Mouse (Mus musculus) splenic B cell, adult 2 months (primary cell): ENCODE data around the gene Ppm1m.
A peak's percentile ranks its signal among the peaks of the same experiment; 100 is the strongest.
"Not testable (repeated sequence)": the region's sequence is repeated elsewhere in the genome, so short reads cannot be mapped to it uniquely, and the experiment has no call there.

Experiments used
- DNase-seq: peaks from one replicate; pipeline ENCODE4 v3.0.0-alpha.2; 2011; ENCODE audit warnings: low read depth, low spot score
- H3K27me3 ChIP-seq: 2 replicates; pipeline ENCODE4 v1.6.1; 2012; ENCODE audit warnings: mild to moderate bottlenecking, low read length, moderate library complexity, mixed read lengths; ENCODE audit not compliant: control insufficient read depth, poor library complexity, insufficient read depth, severe bottlenecking
- H3K36me3 ChIP-seq: 2 replicates; pipeline ENCODE4 v1.6.1; 2012; ENCODE audit warnings: mild to moderate bottlenecking, low read length, moderate library complexity, mixed read lengths; ENCODE audit not compliant: control insufficient read depth, poor library complexity, insufficient read depth, severe bottlenecking

Gene Ppm1m

DNA sequence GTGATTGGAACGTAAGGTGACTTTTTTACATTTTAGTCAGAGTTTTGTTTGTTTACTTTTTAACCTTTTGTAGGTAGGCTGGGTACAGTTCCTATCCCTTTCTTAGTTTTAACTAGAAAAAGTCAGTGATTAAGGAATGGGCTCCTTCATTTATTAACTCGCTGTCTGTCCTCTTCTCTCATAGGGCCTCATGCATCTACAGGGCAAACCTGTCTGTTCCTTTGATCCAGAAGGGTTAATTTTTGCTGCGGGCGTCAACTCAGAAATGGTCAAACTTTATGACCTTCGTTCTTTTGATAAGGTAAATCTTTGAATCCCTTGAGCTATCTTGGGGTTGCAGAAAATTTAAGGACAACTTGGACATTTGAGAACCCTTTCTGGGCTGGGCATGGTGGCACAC is 15.6 kb downstream of the Ppm1m start:
- Histone ChIP-seq H3K27me3 (no peaks in the 10 kb centered on the region), H3K36me3 (peaks cover 21% of the 10 kb centered on the region)
- no peak for DNase-seq

- Histone ChIP-seq H3K36me3 (peaks cover 22% of the 10 kb centered on the region), H3K27me3 (no peaks in the 10 kb centered on the region)
- no peak for DNase-seq
These were observed 17.4 kb downstream of the Ppm1m start for GRCm38 (mm10) chr9:106182146-106182545.

- Histone ChIP-seq H3K27me3 (no peaks in the 10 kb centered on the region), H3K36me3 (peaks cover 21% of the 10 kb centered on the region)
- DNase-seq: no peak
These were observed 19.6 kb downstream of the Ppm1m start for GRCm38 (mm10) chr9:106179964-106180363.

- H3K36me3 ChIP-seq: peaks cover 20% of the 10 kb centered on the region
- DNase-seq: no peak
- no peaks in the 10 kb centered on the region for H3K27me3 ChIP-seq
These were observed 20.1 kb downstream of the Ppm1m start for GRCm38 (mm10) chr9:106179454-106179853.

DNA sequence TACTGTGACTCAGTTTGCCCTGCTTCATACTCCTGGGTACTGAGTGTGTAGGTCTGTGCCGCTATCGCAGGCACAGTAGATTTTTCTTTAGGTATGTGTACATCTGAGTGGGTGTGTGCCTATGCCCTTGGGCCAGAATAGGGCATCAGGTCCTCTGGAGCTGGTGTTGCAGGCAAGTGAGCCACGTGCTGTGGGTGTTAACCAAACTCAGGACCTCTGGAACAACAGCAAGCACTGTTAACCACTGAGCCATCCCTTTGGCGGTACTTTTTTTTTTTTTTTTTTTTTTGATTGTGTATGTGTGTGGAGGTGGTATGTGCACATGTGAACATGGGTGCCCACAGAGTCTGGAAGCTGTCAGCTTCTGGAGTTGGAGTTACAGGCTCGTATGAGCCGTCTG is 21.7 kb downstream of the Ppm1m start:
- peaks cover 15% of the 10 kb centered on the region for H3K36me3 ChIP-seq
- H3K27me3 ChIP-seq: no peaks in the 10 kb centered on the region
- DNase-seq: no peak

DNA sequence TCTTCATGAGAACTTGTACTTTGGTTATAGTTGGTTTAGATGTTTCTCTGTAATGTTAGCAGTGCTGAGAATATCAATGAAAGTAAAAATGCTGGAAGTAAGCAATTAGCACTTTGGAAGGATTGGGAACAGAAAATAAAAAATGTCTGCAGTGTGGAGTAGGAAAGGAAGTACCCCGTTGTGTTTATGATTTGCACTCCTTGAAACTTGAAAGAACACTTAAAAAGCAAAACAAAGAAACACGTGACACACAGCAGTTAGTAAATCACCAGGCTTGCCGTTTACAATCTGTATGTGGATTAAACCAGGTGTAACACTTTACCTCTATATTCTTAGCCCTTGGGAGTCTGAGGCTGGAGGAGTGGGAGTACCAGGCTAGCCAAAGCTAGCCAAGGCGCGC is 22.8 kb downstream of the Ppm1m start:
- no peak for DNase-seq
- H3K36me3 ChIP-seq: peaks cover 13% of the 10 kb centered on the region
- no peaks in the 10 kb centered on the region for H3K27me3 ChIP-seq

DNA sequence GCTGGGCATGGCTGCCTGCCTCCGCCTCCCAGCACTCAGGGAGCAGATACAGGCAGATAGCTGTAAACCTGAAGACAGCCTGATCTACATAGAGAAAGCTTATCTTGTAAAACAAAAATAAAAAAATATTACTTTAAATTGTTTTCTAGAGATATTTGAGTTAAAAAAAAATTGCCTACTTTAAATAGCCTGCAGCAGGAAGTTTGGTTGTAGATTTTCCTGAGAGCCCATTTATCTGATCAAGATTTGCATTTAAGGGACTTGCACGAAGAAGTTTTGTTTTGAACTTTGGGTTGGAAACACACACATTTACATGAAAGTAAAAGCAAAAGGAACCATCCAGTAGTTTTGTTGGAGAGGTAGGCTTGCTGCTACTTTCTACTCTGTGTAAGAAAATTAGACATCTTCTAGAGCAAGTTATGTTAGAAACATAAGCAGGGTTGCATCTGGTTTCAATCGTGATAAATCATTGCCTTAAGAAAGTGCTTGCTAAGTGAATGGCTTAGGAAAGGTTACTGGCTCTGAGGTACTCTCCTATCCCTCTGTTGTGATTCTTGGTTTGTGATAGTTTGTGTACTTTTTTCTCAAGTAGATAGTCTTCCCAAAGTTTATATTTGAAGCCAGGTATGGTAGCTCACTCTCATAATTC is 23.9 kb downstream of the Ppm1m start:
- DNase-seq: no peak
- H3K27me3 ChIP-seq: no peaks in the 10 kb centered on the region
- peaks cover 7% of the 10 kb centered on the region; the same call in 1 of the 2 replicates for H3K36me3 ChIP-seq

GRCm38 (mm10) chr9:106173363-106173762 is 26.2 kb downstream of the Ppm1m start:
- no peak for DNase-seq
- H3K36me3 ChIP-seq: 0 out of 2 replicates have a peak, but pooled peaks cover 1% of the 10 kb centered on the region
- no peaks in the 10 kb centered on the region for H3K27me3 ChIP-seq

GRCm38 (mm10) chr9:106172527-106172926 is 27.0 kb downstream of the Ppm1m start:
- no peak for DNase-seq
- H3K27me3 ChIP-seq: no peaks in the 10 kb centered on the region
- 0 out of 2 replicates have a peak, but pooled peaks cover 1% of the 10 kb centered on the region for H3K36me3 ChIP-seq

- Histone ChIP-seq H3K36me3 (no peaks in the 10 kb centered on the region), H3K27me3 (no peaks in the 10 kb centered on the region)
- DNase-seq: no peak
These were observed 28.0 kb downstream of the Ppm1m start for GRCm38 (mm10) chr9:106171346-106172158.

DNA sequence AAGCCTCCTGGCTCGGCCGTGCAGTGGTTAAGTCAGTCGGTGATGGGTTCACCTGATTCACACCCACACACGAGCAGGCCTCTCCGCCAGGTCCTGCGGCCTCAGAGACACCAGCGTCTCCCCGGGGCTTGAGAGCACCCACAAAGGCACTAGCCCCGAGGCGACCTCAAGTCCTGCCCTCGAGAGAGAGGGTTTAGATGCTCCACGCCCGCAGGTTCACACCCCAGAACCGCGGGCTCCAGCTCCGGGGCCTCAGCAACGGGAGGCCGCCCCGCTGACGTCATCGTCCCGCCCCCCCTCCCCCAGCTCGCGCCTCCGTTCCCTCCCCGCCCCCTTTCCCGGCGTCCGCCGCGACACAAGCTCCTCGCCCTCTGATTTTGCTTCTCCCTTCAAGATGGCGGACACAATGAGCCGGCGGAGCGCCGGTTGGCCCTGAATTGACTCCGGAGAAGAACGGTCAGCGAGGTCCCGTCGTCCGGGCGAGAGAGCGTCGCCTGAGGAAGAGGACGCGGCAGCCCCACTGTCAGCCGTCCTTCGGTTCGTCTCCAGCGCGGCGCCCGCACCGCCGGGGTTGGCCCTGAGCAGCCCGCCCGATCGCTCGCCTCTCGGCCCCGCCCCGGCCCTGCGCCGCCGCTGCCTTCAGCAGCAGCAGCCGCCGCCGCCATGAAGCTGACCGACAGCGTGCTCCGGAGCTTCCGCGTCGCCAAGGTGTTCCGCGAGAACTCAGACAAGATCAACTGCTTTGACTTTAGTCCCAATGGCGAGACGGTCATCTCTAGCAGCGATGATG is 28.8 kb downstream of the Ppm1m start, which contains the start of gene Wdr82:
Wdr82 (plus strand) TSS at position 373 of the 790 bp plus-strand sequence.
- Histone ChIP-seq H3K36me3 (no peaks in the 10 kb centered on the region), H3K27me3 (no peaks in the 10 kb centered on the region)
- peak; percentile 95 for DNase-seq

- DNase-seq: no peak
- Histone ChIP-seq H3K27me3 (no peaks in the 10 kb centered on the region), H3K36me3 (no peaks in the 10 kb centered on the region)
These were observed 29.6 kb downstream of the Ppm1m start for GRCm38 (mm10) chr9:106169917-106170316.

DNA sequence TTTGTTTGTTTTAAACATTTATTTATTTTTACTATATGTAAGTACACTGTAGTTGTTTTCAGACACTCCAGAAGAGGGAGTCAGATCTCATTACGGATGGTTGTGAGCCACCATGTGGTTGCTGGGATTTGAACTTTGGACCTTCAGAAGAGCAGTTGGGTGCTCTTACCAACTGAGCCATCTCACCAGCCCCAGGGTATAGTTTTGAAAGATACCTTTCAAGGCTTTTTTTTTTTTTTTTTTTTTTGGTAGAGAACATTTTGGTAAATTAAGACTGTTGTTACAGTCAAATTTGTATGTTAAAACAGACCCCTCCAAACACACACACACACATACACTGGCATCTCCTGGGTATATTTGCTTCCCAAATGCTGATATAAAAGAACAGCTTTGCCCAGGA is 30.5 kb downstream of the Ppm1m start:
- DNase-seq, H3K27me3 ChIP-seq, H3K36me3 ChIP-seq: not testable (repeated sequence)

- DNase-seq: no peak
- H3K27me3 ChIP-seq: 0 out of 2 replicates have a peak, but pooled peaks cover 2% of the 10 kb centered on the region
- no peaks in the 10 kb centered on the region for H3K36me3 ChIP-seq
These were observed 31.8 kb downstream of the Ppm1m start for GRCm38 (mm10) chr9:106167703-106168102.

GRCm38 (mm10) chr9:106167241-106167640 is 32.3 kb downstream of the Ppm1m start:
- Histone ChIP-seq H3K27me3 (0 out of 2 replicates have a peak, but pooled peaks cover 2% of the 10 kb centered on the region), H3K36me3 (no peaks in the 10 kb centered on the region)
- DNase-seq: no peak
